Mouse (Mus musculus) heart, embryonic 12.5 days (tissue): ENCODE results near the gene Gadd45b. TPM values are rescaled to one million over a fixed set of nuclear protein-coding genes. Genes with fewer than 3 reads are reported as not detected.

Source experiments
- ATAC-seq: fragments of 200-750 bp; cut with Nextera tagmentation; 2 replicates; pipeline ENCODE4 v1.8.0; 2017; ENCODE audit warnings: moderate TSS enrichment, moderate library complexity; ENCODE audit not compliant: insufficient number of reproducible peaks, low FRiP score
- H3K27ac ChIP-seq: fragments of 300-500 bp; sonication (generic); 2 replicates; pipeline ENCODE4 v1.5.1; 2016; ENCODE audit warnings: mild to moderate bottlenecking, moderate library complexity; ENCODE audit not compliant: poor library complexity, severe bottlenecking
- H3K27me3 ChIP-seq: fragments of 300-500 bp; sonication (generic); replicated peaks from 2 replicates; pipeline ENCODE4 v1.6.1; 2016; ENCODE audit warnings: mild to moderate bottlenecking, moderate library complexity
- H3K36me3 ChIP-seq: fragments of 300-500 bp; sonication (generic); 2 replicates; pipeline ENCODE4 v1.6.1; 2016; ENCODE audit warnings: mild to moderate bottlenecking, moderate library complexity
- H3K4me1 ChIP-seq: fragments of 300-500 bp; sonication (generic); replicated peaks from 2 replicates; pipeline ENCODE4 v1.6.1; 2016; ENCODE audit warnings: mild to moderate bottlenecking
- H3K4me2 ChIP-seq: fragments of 300-500 bp; sonication (generic); 2 replicates; pipeline ENCODE4 v1.6.1; 2016; ENCODE audit warnings: mild to moderate bottlenecking, moderate library complexity
- H3K4me3 ChIP-seq: fragments of 300-500 bp; sonication (generic); 2 replicates; pipeline ENCODE4 v1.5.1; 2016; ENCODE audit warnings: mild to moderate bottlenecking
- H3K9ac ChIP-seq: fragments of 300-500 bp; sonication (generic); 2 replicates; pipeline ENCODE4 v1.6.1; 2016; ENCODE audit warnings: mild to moderate bottlenecking, moderate library complexity
- H3K9me3 ChIP-seq: fragments of 300-500 bp; sonication (generic); replicated peaks from 2 replicates; pipeline ENCODE4 v1.6.1; 2016; ENCODE audit warnings: mild to moderate bottlenecking, moderate library complexity
- WGBS: fragments of 180-500 bp; shearing (Covaris S2); methylation state at CpG from one replicate; pipeline ENCODE4 v1.1.7; 2016; 5-methylcytosine and 5-hydroxymethylcytosine counted together
- polyA plus RNA-seq: library from polyadenylated mRNA; unstranded; fragments of >200 nt; fragmentation: Nextera tagmentation; extraction: Ambion mirVana; gene quantifications from 2 replicates; pipeline ENCODE4 v1.2.1, GENCODE M21; 2016

The Gadd45b gene
- polyA plus RNA-seq, 1 experiment from 2014 or later = 27.8 TPM

DNA sequence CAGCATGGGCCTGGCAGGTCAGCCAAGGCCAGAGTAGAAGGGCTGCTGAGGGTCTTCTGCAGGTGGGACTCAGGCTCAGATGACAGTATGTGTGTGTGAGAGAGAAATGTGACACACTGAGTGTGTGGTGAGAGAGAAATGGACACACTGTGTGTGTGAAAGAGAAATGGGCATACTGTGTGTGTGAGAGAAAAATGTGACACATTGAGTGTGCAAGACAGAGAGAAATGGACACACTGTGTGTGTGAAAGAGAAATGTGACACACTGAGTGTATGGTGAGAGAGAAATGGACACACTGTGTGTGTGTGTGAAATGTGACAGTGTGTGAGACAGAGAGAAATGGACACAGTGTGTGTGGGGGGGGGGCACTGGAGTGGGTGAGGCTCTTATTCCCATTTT, 18.0 kb upstream of the Gadd45b start:
- ATAC-seq = no peak
- Histone ChIP-seq H3K9ac (no peak overlapping the region), H3K9me3 (no peaks in the 10 kb centered on the region), H3K4me1 (peaks cover 24% of the 10 kb centered on the region), H3K36me3 (peaks cover 82% of the 10 kb centered on the region), H3K27me3 (no peaks in the 10 kb centered on the region), H3K4me2 (no peak overlapping the region), H3K4me3 (no peak overlapping the region), H3K27ac (no peak overlapping the region)

- no peak overlapping the region for H3K4me2 ChIP-seq
- no peaks in the 10 kb centered on the region for H3K27me3 ChIP-seq
- peaks cover 66% of the 10 kb centered on the region for H3K36me3 ChIP-seq
- WGBS = 86% methylated on average over 7 of the region's 8 CpGs
- no peak overlapping the region for H3K9ac ChIP-seq
- peaks cover 31% of the 10 kb centered on the region for H3K4me1 ChIP-seq
- H3K27ac ChIP-seq = no peak overlapping the region
- no peaks in the 10 kb centered on the region for H3K9me3 ChIP-seq
- ATAC-seq = no peak
- H3K4me3 ChIP-seq = no peak overlapping the region
Observed at GRCm38 (mm10) chr10:80913364-80914011, 16.4 kb upstream of the Gadd45b start.

DNA sequence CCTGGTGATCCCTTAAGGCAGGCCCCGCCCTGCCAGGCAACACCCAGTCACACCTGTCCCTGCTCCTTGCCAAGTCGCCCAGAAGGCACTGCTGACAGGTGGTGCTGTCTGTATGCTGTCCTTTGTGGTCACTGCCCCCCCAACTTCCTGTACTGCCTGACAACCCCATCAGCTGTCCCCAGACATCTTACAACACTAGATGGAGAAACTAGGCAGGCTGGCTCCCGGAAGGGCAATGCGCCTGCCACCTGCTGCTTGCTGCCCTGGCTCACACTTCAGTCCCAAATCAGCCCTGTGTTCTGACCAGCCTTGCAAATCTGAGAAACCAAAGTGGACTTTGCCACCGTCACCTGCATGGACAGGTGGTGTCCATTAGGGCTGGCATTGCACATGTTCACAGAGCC, 15.6 kb upstream of the Gadd45b start:
- H3K9me3 ChIP-seq = no peaks in the 10 kb centered on the region
- no peaks in the 10 kb centered on the region for H3K27me3 ChIP-seq
- no peak for ATAC-seq
- peak overlapping the region; percentile 24; the same call in 1 of the 2 replicates for H3K9ac ChIP-seq
- 90% methylated on average over 5 of the region's 5 CpGs for WGBS
- H3K4me2 ChIP-seq = no peak overlapping the region
- H3K4me1 ChIP-seq = peaks cover 31% of the 10 kb centered on the region
- no peak overlapping the region for H3K4me3 ChIP-seq
- H3K36me3 ChIP-seq = peaks cover 58% of the 10 kb centered on the region
- H3K27ac ChIP-seq = no peak overlapping the region

DNA sequence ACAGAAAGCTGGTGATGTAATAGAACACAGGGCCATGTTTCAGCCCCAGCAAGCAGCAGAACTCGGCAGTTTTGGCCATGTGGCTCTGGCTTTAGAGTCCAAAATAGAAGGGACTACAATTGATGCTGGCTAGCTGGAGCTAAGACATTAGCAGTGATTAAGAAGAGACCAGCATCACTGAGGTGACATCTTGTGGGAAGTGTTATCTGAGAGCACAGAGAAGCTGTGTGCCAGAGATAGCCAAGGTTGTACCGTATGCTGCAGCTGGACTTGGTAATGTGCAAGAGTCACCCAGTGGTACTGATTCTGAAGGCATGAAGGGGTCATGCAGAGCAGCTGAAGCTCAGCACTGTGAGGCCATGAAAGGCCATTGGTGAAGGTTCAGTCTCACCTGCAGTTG, 14.6 kb upstream of the Gadd45b start:
- Histone ChIP-seq H3K4me1 (peaks cover 31% of the 10 kb centered on the region), H3K4me2 (no peak overlapping the region), H3K27ac (no peak overlapping the region), H3K27me3 (no peaks in the 10 kb centered on the region), H3K4me3 (no peak overlapping the region), H3K9me3 (no peaks in the 10 kb centered on the region), H3K36me3 (peaks cover 48% of the 10 kb centered on the region), H3K9ac (no peak overlapping the region)
- no peak for ATAC-seq
- 69% methylated on average over 2 of the region's 2 CpGs for WGBS

DNA sequence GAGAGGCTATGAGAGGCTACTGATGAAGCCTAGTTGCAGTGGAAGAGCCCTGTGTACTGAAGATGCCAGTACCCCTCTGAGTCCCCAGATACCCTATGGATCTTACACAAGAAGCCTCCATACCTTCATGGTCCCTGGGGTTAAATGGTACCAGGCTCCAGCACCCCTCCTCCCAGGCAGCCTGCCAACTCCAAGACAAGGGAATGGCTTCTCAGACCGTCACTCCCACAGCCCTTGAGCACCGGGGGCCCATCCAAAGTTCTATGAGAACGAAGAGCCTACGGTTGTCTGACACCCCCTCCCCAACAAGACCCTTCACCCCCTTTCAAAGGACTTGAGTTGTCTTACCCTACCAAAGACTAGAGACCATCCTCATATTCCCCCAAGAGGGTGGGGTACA, 14.1 kb upstream of the Gadd45b start:
- H3K9me3 ChIP-seq = no peaks in the 10 kb centered on the region
- WGBS = 87% methylated on average over 4 of the region's 4 CpGs
- no peak overlapping the region for H3K27ac ChIP-seq
- no peak for ATAC-seq
- H3K4me1 ChIP-seq = peaks cover 31% of the 10 kb centered on the region
- H3K4me3 ChIP-seq = no peak overlapping the region
- no peak overlapping the region for H3K4me2 ChIP-seq
- H3K9ac ChIP-seq = no peak overlapping the region
- peaks cover 44% of the 10 kb centered on the region for H3K36me3 ChIP-seq
- H3K27me3 ChIP-seq = no peaks in the 10 kb centered on the region

DNA sequence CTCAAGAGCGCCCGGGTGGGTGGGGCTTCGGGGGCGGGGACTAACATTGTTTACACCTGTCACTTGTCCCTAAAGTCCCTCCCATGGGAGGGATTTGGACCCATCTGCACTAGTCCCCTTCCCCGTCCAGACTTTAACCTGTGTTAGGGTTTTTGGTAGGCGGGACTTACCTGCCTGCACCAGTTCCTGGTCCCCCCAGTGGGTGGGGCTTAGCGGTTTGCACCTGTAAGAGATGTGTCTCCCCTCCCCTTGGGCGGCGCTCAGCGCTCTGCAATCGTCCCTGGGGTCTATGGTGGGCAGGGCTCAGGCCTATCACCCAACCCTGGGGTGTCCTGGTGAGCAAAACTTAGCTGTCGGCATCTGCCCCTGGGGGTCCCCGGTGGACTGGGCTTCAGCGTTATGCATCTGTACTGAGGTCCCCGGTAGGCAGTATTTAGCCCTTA, 12.5 kb upstream of the Gadd45b start:
- H3K27ac ChIP-seq = peak overlapping the region; percentile 50; the same call in 1 of the 2 replicates
- no peaks in the 10 kb centered on the region for H3K27me3 ChIP-seq
- H3K9me3 ChIP-seq = no peaks in the 10 kb centered on the region
- H3K4me1 ChIP-seq = peaks cover 42% of the 10 kb centered on the region
- WGBS = under 1% methylated on average over 15 of the region's 15 CpGs
- H3K4me3 ChIP-seq = peak overlapping the region; percentile 96
- H3K4me2 ChIP-seq = peak overlapping the region; percentile 98
- H3K9ac ChIP-seq = peak overlapping the region; percentile 92
- ATAC-seq = peak; percentile 36
- H3K36me3 ChIP-seq = peaks cover 27% of the 10 kb centered on the region

- no peaks in the 10 kb centered on the region for H3K27me3 ChIP-seq
- under 1% methylated on average over 61 of the region's 61 CpGs for WGBS
- 0 out of 2 replicates have a peak, but pooled peaks have one; percentile 20 for ATAC-seq
- peak within 1 kb of the TSS; percentile 50; the same call in 1 of the 2 replicates for H3K27ac ChIP-seq
- peak within 1 kb of the TSS; percentile 92 for H3K9ac ChIP-seq
- H3K4me1 ChIP-seq = peaks cover 44% of the 10 kb centered on the region
- H3K9me3 ChIP-seq = no peaks in the 10 kb centered on the region
- peaks cover 24% of the 10 kb centered on the region for H3K36me3 ChIP-seq
- peak within 1 kb of the TSS; percentile 98 for H3K4me2 ChIP-seq
- peak within 1 kb of the TSS; percentile 96 for H3K4me3 ChIP-seq
Observed at GRCm38 (mm10) chr10:80917779-80918434, 12.0 kb upstream of the Gadd45b start, which contains the start of gene Lmnb2. TSS of gene Lmnb2 (minus strand) at chr10:80918245.

DNA sequence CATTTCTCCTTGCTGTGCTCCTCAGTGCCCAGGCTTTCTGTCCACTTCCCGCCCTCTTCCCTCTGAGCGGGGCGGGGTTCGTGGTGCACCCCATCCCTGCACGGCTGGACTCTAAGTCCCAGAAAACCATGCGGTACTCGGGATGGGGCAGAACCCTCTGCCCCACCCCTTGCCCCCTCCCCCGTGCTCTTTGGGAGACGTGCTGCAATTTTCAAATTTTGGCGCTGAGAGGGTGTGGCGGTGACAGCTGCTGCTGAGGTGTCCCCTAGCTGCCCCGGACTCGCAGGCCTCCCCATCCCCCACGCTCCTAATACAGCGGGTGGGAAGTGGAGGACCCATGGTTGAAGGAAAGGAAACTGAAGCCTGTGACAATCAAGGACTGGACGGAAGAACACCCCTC, 8.0 kb upstream of the Gadd45b start:
- Histone ChIP-seq H3K36me3 (no peaks in the 10 kb centered on the region), H3K4me2 (peak overlapping the region; percentile 72), H3K4me3 (peak overlapping the region; percentile 43), H3K9ac (peak overlapping the region; percentile 63), H3K27me3 (no peaks in the 10 kb centered on the region), H3K9me3 (no peaks in the 10 kb centered on the region), H3K27ac (no peak overlapping the region), H3K4me1 (peaks cover 24% of the 10 kb centered on the region)
- peak; percentile 30; the same call in 1 of the 2 replicates for ATAC-seq
- 3% methylated on average over 16 of the region's 16 CpGs for WGBS

- Histone ChIP-seq H3K27me3 (no peaks in the 10 kb centered on the region), H3K4me2 (no peak overlapping the region), H3K27ac (no peak overlapping the region), H3K9me3 (no peaks in the 10 kb centered on the region), H3K9ac (no peak overlapping the region), H3K4me3 (no peak overlapping the region), H3K36me3 (no peaks in the 10 kb centered on the region), H3K4me1 (peaks cover 26% of the 10 kb centered on the region)
- 41% methylated on average over 3 of the region's 3 CpGs for WGBS
- ATAC-seq = no peak
Observed at GRCm38 (mm10) chr10:80925472-80925871, 4.4 kb upstream of the Gadd45b start.

DNA sequence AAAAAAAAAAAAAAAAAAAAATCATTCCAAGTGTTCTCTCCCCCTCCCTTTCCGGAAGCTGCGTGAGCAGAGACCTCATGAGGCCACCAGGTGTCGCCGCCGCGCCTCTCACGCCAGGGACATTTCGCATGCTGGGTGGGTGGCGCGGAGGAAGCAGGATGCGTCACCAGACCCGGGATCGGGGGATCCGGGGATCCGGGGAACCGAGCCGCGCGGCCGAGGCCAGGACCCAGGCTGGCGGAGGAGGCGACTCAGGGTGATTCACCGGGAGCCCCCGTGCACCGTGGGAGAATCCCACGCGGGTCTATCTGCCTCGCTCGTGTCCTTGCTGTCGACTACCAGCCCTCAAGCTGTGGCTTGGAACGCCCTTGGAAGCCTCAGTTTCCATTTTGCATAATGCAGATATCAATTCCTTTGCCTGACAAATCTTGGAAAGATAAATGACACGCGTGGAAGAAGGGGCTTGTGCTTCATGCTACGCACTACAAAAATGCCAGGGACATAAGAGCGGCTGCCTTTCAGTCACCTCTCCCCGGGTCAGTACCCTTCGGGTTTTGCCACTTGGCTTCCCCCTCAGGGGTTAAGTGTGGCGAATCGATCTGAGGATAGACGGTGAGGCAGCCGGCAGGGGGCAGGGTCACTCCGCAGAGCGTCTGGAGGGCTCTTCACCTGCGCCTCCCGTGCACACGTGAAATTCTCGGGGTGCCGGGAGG, 1.1 kb upstream of the Gadd45b start:
- Histone ChIP-seq H3K27ac (peak overlapping the region; percentile 95), H3K9me3 (no peaks in the 10 kb centered on the region), H3K9ac (peak overlapping the region; percentile 82), H3K4me1 (peaks cover 36% of the 10 kb centered on the region), H3K4me3 (peak overlapping the region; percentile 59), H3K27me3 (peaks cover 3% of the 10 kb centered on the region; the same call in 1 of the 2 replicates), H3K4me2 (peak overlapping the region; percentile 96), H3K36me3 (no peaks in the 10 kb centered on the region)
- ATAC-seq = peak; percentile 37
- under 1% methylated on average over 45 of the region's 48 CpGs for WGBS
